Mouse (Mus musculus) heart, postnatal 0 days (tissue): ENCODE data around the gene Nmnat2.

Experiments
- CTCF ChIP-seq: IDR thresholded peaks from 2 replicates; pipeline ENCODE4 v1.5.1; 2016; ENCODE audit warnings: antibody characterized with exemption, control low read depth, low read depth
- EP300 ChIP-seq: IDR thresholded peaks from 2 replicates; pipeline ENCODE4 v1.6.1; 2016; ENCODE audit warnings: antibody characterized with exemption, low read depth

DNA sequence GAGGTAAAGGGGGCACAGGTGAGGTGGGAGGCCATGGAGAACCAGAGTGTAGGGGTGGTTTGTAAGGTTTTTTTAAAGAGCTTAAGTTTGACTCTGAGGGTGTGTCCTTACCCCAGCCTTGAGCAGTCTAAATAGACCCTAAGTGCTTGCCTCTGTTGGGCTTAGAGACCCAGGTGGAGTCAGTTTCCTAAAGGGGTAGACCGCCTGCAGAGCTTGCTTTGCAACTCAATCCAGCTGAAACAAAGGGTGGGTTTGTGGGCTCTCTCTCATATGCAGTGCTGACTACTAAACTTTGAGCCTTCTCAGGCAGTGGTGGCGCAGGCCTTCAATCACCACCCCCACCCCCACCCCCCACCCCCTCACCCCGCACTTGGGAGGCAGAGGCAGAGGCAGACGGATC lies 11.8 kb upstream of the Nmnat2 start:
- TF ChIP-seq CTCF (no peak), EP300 (no peak)
